Mouse (Mus musculus): Measurements from ENCODE around the gene Ano3.

The Ano3 gene

GRCm38 (mm10) chr2:110806302-110807093 lies 144.2 kb downstream of the Ano3 start:
- no peak for DNase-seq

- no peak for DNase-seq
These were observed 154.8 kb downstream of the Ano3 start for GRCm38 (mm10) chr2:110795928-110796327.

GRCm38 (mm10) chr2:110795433-110795832 lies 155.3 kb downstream of the Ano3 start:
- no peak for DNase-seq

- DNase-seq, result no peak
These were observed 163.3 kb downstream of the Ano3 start for GRCm38 (mm10) chr2:110787396-110787795.

- DNase-seq, result no peak
These were observed 191.3 kb downstream of the Ano3 start for GRCm38 (mm10) chr2:110759434-110759833.

GRCm38 (mm10) chr2:110757556-110757955 lies 193.2 kb downstream of the Ano3 start:
- no peak for DNase-seq

GRCm38 (mm10) chr2:110740493-110740892 lies 210.2 kb downstream of the Ano3 start:
- DNase-seq, result no peak

GRCm38 (mm10) chr2:110739781-110740180 lies 210.9 kb downstream of the Ano3 start:
- no peak for DNase-seq

GRCm38 (mm10) chr2:110737981-110738380 lies 212.7 kb downstream of the Ano3 start:
- DNase-seq, result no peak

- DNase-seq, result no peak
These were observed 213.5 kb downstream of the Ano3 start for GRCm38 (mm10) chr2:110737236-110737635.

- DNase-seq, result no peak
These were observed 224.6 kb downstream of the Ano3 start for GRCm38 (mm10) chr2:110726106-110726505.

- DNase-seq, result no peak
These were observed 228.5 kb downstream of the Ano3 start for GRCm38 (mm10) chr2:110722208-110722607.

GRCm38 (mm10) chr2:110721290-110721753 lies 229.4 kb downstream of the Ano3 start, which contains the start of gene Muc15:
Gene Muc15, plus strand, starts transcription at chr2:110721340.
- no peak for DNase-seq

GRCm38 (mm10) chr2:110719051-110719450 lies 231.7 kb downstream of the Ano3 start:
- no peak for DNase-seq

GRCm38 (mm10) chr2:110710055-110710720 lies 240.5 kb downstream of the Ano3 start:
- peak; percentile 3 to 33 for DNase-seq

- no peak for DNase-seq
These were observed 241.3 kb downstream of the Ano3 start for GRCm38 (mm10) chr2:110709436-110709835.

- no peak for DNase-seq
These were observed 279.6 kb downstream of the Ano3 start for GRCm38 (mm10) chr2:110671071-110671624.

- no peak for DNase-seq
These were observed 287.4 kb downstream of the Ano3 start for GRCm38 (mm10) chr2:110663329-110663728.

GRCm38 (mm10) chr2:110644846-110645245 lies 305.9 kb downstream of the Ano3 start:
- no peak for DNase-seq

GRCm38 (mm10) chr2:110644358-110644757 lies 306.4 kb downstream of the Ano3 start:
- DNase-seq, result no peak

Data from lung, adult 18-20 months (tissue).